Mouse (Mus musculus) liver, embryonic 15.5 days (tissue): ENCODE measurements around the gene Rnf17. TPM values are rescaled to one million over a fixed set of nuclear protein-coding genes. Genes with fewer than 3 reads are reported as not detected.

Experiments
- ATAC-seq: fragments of 200-750 bp; cut with Nextera tagmentation; 2 replicates; pipeline ENCODE4 v1.8.0; 2017; ENCODE audit warnings: moderate number of reproducible peaks, mild to moderate bottlenecking, moderate library complexity; ENCODE audit not compliant: insufficient read depth
- H3K27ac ChIP-seq: fragments of 300-500 bp; sonication (generic); replicated peaks from 2 replicates; pipeline ENCODE4 v1.5.1; 2015; ENCODE audit warnings: mild to moderate bottlenecking, inconsistent platforms
- H3K27me3 ChIP-seq: fragments of 300-500 bp; sonication (generic); 2 replicates; pipeline ENCODE4 v1.6.1; 2015; ENCODE audit warnings: mild to moderate bottlenecking, inconsistent platforms
- H3K36me3 ChIP-seq: fragments of 300-500 bp; sonication (generic); replicated peaks from 2 replicates; pipeline ENCODE4 v1.6.1; 2015; ENCODE audit warnings: moderate library complexity, mild to moderate bottlenecking, inconsistent platforms
- H3K4me1 ChIP-seq: fragments of 300-500 bp; sonication (generic); replicated peaks from 2 replicates; pipeline ENCODE4 v1.6.1; 2015; ENCODE audit warnings: inconsistent platforms
- H3K4me2 ChIP-seq: fragments of 300-500 bp; sonication (generic); 2 replicates; pipeline ENCODE4 v1.6.1; 2015; ENCODE audit warnings: moderate library complexity, mild to moderate bottlenecking, inconsistent platforms
- H3K4me3 ChIP-seq: fragments of 300-500 bp; sonication (generic); replicated peaks from 2 replicates; pipeline ENCODE4 v1.5.1; 2015; ENCODE audit warnings: mild to moderate bottlenecking, inconsistent platforms
- H3K9ac ChIP-seq: fragments of 300-500 bp; sonication (generic); 2 replicates; pipeline ENCODE4 v1.6.1; 2015; ENCODE audit warnings: moderate library complexity, mild to moderate bottlenecking, inconsistent platforms
- H3K9me3 ChIP-seq: fragments of 300-500 bp; sonication (generic); replicated peaks from 2 replicates; pipeline ENCODE4 v1.6.1; 2016; ENCODE audit warnings: inconsistent platforms
- WGBS: fragments of 180-500 bp; shearing (Covaris S2); methylation state at CpG from one replicate; pipeline ENCODE4 v1.1.7; 2015; ENCODE audit warnings: mixed read lengths; ENCODE audit not compliant: insufficient replicate concordance; 5-methylcytosine and 5-hydroxymethylcytosine counted together
- polyA plus RNA-seq: library from polyadenylated mRNA; unstranded; fragments of >200 nt; fragmentation: Nextera tagmentation; extraction: Ambion mirVana; gene quantifications from 2 replicates; pipeline ENCODE4 v1.2.1, GENCODE M21; 2015

The Rnf17 gene
- polyA plus RNA-seq, 1 experiment from 2014 or later = 0.84 TPM

DNA sequence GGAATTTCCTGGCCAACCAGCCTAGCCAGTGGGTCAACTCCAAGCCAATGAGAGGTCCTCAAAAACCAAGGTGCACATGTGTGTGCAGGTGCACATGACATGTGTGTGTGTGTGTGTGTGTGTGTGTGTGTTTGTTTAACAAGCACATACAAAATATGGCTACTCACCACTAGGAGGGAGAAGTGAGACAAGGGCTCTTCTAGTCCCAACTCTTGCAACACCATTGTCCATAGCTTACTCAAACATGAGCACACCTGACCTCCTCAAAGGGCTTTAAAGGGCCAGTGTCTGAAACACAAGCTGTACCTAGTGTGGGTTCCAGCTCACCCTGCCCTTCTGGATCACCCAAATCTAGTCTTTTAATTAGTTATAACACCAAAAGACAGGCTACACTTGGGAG is 24.6 kb upstream of the Rnf17 start:
- H3K27ac ChIP-seq = no peak overlapping the region
- no peaks in the 10 kb centered on the region for H3K27me3 ChIP-seq
- H3K4me2 ChIP-seq = no peak overlapping the region
- H3K36me3 ChIP-seq = no peaks in the 10 kb centered on the region
- no peaks in the 10 kb centered on the region for H3K4me1 ChIP-seq
- no peak for ATAC-seq
- H3K9me3 ChIP-seq = no peaks in the 10 kb centered on the region
- no peak overlapping the region for H3K4me3 ChIP-seq
- no peak overlapping the region for H3K9ac ChIP-seq

DNA sequence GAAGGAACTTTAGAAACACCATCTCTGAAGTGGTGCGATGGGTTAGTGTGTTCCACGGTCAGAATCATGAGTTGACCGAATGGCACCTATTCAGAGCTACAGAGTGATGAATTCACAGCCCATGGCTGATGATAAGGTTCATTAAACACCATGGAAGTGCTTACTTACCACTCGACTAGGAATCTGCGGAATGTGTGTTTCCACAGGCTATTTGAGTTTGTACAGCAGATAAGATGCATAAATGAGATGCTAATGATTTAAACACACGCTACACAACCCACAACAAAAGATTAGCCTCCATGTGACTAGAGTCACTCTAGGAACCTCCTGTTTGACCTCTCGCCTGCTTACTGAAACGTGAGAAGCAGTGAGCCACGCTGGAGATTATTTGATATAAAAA is 23.0 kb upstream of the Rnf17 start:
- no peak overlapping the region for H3K9ac ChIP-seq
- H3K9me3 ChIP-seq = no peaks in the 10 kb centered on the region
- H3K27ac ChIP-seq = no peak overlapping the region
- no peak overlapping the region for H3K4me2 ChIP-seq
- H3K36me3 ChIP-seq = no peaks in the 10 kb centered on the region
- WGBS = 62% methylated on average over 9 of the region's 9 CpGs
- no peaks in the 10 kb centered on the region for H3K4me1 ChIP-seq
- ATAC-seq = no peak
- H3K27me3 ChIP-seq = no peaks in the 10 kb centered on the region
- no peak overlapping the region for H3K4me3 ChIP-seq

DNA sequence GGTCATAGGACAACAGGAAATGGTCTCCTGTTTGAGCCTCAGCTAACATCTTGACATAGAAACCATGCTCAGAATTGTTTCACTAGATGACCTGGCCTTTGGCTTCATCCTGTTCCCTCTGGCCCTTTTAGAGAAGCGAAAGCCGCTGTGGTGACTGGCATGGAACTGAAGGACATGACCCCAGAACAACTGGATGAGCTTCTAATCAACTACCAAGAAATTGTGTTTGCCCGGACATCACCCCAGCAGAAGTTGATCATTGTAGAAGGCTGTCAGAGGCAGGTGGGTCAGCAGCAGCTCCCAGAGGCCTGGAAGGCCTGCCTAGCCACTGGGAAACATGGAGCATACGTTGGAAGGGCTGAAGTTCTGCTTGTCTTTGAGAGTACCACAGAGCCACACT is 20.0 kb upstream of the Rnf17 start:
- Histone ChIP-seq H3K4me3 (no peak overlapping the region), H3K4me2 (no peak overlapping the region), H3K27me3 (no peaks in the 10 kb centered on the region), H3K27ac (no peak overlapping the region), H3K9me3 (no peaks in the 10 kb centered on the region), H3K36me3 (no peaks in the 10 kb centered on the region), H3K4me1 (no peaks in the 10 kb centered on the region), H3K9ac (no peak overlapping the region)
- ATAC-seq = no peak
- 60% methylated on average over 4 of the region's 4 CpGs for WGBS

DNA sequence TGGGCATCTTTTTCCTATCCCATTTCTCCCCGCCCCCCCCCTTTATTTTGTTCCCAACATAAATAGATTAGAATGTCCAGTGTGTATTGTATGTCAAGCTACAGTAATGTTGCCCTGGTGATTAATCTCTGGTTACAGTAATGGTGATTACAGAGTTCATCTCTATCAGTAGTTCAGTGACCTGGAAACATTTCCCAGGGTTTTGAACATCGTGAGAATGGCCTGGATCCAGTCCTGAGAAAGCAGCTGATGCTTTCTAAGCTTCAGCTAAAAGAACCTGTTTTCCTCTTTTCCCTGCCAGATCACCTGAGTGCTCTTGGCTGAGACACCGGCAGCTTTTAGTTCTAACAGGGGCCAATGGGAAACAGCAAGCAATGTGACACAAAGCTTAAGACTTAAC is 12.1 kb upstream of the Rnf17 start:
- no peak for ATAC-seq
- H3K9ac ChIP-seq = no peak overlapping the region
- no peaks in the 10 kb centered on the region for H3K9me3 ChIP-seq
- no peak overlapping the region for H3K27ac ChIP-seq
- no peak overlapping the region for H3K4me2 ChIP-seq
- H3K4me3 ChIP-seq = no peak overlapping the region
- WGBS = 70% methylated on average over 3 of the region's 3 CpGs
- H3K27me3 ChIP-seq = no peaks in the 10 kb centered on the region
- H3K4me1 ChIP-seq = no peaks in the 10 kb centered on the region
- no peaks in the 10 kb centered on the region for H3K36me3 ChIP-seq

DNA sequence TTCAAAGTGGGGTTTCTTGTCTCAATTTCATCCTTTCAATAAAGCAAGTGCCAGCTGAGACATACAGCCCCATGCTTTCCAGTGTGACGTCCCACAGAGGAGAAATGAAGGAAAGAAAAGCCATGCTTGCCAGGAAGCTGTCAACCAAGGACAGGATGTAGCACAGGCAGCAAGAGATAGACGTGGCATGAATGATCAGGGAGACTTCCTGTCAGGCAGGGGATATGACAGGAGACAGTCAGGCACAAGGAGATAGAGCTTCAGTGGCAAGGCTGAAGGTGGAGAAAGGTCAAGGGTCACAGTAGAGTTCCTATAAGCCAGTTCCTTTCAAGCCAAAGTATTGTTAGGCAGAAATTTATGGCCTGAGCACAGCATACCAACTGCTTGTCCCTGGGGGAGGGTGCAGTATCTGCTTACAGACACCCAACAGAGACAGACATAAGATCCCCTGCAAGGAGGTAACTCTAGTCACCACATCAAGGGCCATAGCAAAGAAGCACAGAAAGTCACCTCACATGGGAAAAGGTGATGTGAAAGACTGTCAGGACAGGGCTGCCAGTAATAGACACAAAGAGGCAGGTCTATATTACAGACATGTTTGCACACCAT is 8.6 kb upstream of the Rnf17 start:
- Histone ChIP-seq H3K4me1 (no peaks in the 10 kb centered on the region), H3K9me3 (no peaks in the 10 kb centered on the region), H3K4me3 (no peak overlapping the region), H3K4me2 (no peak overlapping the region), H3K9ac (no peak overlapping the region), H3K36me3 (no peaks in the 10 kb centered on the region), H3K27me3 (no peaks in the 10 kb centered on the region), H3K27ac (no peak overlapping the region)
- ATAC-seq = peak; percentile 37
- 5% methylated on average over 2 of the region's 2 CpGs for WGBS

DNA sequence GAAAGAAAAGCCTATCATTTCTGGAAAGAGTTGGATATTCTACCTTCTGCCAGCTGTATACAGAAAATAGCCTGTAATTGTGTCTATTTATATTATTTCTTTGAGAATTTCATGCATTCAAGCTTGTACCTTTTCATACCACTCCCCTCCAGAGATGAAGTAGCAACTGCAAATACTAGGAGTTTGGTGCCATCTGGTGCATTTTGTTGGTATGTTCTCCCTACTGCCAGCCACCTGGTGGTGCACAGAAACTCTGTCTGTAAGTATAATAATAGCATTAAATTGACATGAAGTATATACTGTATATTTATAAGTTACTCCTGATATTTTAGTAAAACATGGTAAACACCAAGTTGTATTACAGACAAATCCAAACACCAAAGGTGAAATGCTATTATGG is 4.4 kb upstream of the Rnf17 start:
- no peaks in the 10 kb centered on the region for H3K36me3 ChIP-seq
- no peak overlapping the region for H3K27ac ChIP-seq
- no peak overlapping the region for H3K9ac ChIP-seq
- no peak for ATAC-seq
- H3K4me2 ChIP-seq = no peak overlapping the region
- no peak overlapping the region for H3K4me3 ChIP-seq
- no peaks in the 10 kb centered on the region for H3K27me3 ChIP-seq
- no peaks in the 10 kb centered on the region for H3K4me1 ChIP-seq
- H3K9me3 ChIP-seq = no peaks in the 10 kb centered on the region

DNA sequence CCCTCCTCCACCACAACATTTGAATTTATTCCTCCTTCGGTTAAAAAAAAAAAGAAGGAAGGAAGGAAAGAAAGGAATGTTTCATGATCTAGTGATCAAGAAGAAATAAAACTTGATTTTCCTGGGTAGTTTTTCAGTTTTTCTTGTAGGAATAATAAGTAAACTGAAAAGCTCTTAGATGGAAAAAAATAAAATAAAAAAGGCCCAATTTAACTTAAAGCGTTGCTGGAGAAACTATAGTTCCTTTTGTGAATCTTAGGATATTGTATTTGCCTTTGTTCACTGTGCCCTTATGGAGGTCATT is 643 bp downstream of the Rnf17 start:
- Histone ChIP-seq H3K27me3 (no peaks in the 10 kb centered on the region), H3K4me1 (no peaks in the 10 kb centered on the region), H3K27ac (no peak overlapping the region), H3K9me3 (no peaks in the 10 kb centered on the region), H3K4me3 (no peak overlapping the region), H3K9ac (no peak overlapping the region), H3K36me3 (no peaks in the 10 kb centered on the region), H3K4me2 (peak overlapping the region; percentile 43; the same call in 1 of the 2 replicates)
- ATAC-seq = no peak
- WGBS = 63% methylated on average over 2 of the region's 2 CpGs

DNA sequence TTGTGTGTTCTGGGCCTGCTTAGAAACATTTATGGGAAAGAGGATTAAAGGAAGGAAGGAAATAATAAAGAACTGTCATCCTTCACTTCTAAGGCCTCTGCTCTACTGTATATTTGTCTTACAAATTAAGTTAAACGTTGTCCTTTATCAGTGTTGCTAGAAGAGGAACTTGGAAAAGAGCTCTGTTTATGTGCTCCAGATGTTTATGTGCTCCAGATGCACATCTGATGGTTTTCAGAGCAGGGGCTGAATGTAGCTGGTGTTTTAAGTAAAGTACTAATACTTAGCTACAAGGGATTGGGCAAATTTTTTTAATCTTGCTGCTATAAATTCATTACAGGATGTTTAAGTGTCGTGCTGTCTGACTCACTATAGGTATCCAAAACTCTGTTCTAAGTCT is 59.7 kb downstream of the Rnf17 start:
- ATAC-seq = no peak
- 36% methylated on average over 2 of the region's 2 CpGs for WGBS
- H3K4me3 ChIP-seq = no peak overlapping the region
- no peaks in the 10 kb centered on the region for H3K27me3 ChIP-seq
- H3K9ac ChIP-seq = no peak overlapping the region
- H3K4me1 ChIP-seq = peaks cover 4% of the 10 kb centered on the region; the same call in 1 of the 2 replicates
- no peaks in the 10 kb centered on the region for H3K9me3 ChIP-seq
- no peak overlapping the region for H3K27ac ChIP-seq
- no peaks in the 10 kb centered on the region for H3K36me3 ChIP-seq
- H3K4me2 ChIP-seq = no peak overlapping the region

DNA sequence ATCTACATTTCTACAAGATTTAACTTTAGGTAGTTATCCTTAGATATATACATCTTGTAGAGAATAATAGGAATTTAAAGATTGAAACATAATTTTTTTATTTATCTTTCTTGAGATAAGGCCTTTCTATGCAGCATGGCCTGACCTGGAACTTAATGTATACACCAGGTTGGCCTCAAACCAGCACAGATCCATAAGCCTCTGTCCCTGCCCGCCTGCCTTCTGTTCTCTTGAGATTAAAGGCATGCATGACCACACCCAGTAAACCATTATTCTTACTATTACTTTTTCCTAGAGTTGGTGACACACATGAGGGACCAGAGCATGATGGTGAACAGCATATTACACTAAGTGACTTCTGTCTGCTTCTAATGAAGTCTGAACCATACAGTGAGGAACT is 60.3 kb downstream of the Rnf17 start:
- H3K4me3 ChIP-seq = no peak overlapping the region
- no peaks in the 10 kb centered on the region for H3K27me3 ChIP-seq
- ATAC-seq = peak; percentile 47; the same call in 1 of the 2 replicates
- H3K27ac ChIP-seq = no peak overlapping the region
- H3K9ac ChIP-seq = no peak overlapping the region
- H3K4me2 ChIP-seq = no peak overlapping the region
- peaks cover 4% of the 10 kb centered on the region; the same call in 1 of the 2 replicates for H3K4me1 ChIP-seq
- H3K9me3 ChIP-seq = no peaks in the 10 kb centered on the region
- H3K36me3 ChIP-seq = no peaks in the 10 kb centered on the region
- 47% methylated on average over 1 of the region's 1 CpGs for WGBS

DNA sequence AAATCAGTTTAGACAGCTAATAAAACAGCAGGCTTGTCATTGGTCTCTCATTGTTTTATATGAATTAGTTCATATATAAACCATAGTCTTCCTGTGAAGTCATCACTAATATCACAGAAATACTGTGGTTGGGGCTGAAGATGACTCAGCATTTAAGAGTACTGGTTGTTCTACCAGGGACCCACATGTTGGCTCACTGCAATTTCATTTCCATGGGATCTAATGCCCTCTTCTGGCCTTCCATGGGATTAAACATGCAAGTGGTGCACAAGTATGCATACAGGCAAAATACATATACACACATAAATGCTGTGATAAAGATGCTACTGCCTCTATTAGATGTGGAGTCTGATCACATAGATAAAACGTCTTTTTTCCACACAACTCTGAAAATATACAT is 65.8 kb downstream of the Rnf17 start:
- H3K4me3 ChIP-seq = no peak overlapping the region
- ATAC-seq = no peak
- H3K9me3 ChIP-seq = no peaks in the 10 kb centered on the region
- H3K4me2 ChIP-seq = no peak overlapping the region
- H3K27me3 ChIP-seq = no peaks in the 10 kb centered on the region
- no peak overlapping the region for H3K27ac ChIP-seq
- 24% methylated on average over 1 of the region's 1 CpGs for WGBS
- no peak overlapping the region for H3K9ac ChIP-seq
- no peaks in the 10 kb centered on the region for H3K36me3 ChIP-seq
- no peaks in the 10 kb centered on the region for H3K4me1 ChIP-seq

DNA sequence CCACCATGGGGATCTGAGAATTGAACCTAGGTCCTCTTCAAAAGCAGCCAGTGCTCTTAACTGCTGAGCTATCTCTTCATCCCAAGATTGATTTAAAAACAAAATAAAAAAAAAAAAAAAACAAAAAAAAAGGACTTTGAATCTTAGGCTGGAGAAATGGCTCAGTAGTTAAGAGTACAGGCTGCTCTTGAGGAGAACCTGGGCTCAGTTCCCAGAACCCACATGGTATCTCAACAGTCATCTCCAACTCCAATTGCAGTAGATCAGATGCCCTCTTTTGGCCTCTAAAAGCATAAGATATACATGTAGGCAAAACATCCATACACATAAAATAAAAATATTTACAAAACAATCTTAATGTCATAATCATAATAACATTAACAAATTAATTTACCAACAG is 87.4 kb downstream of the Rnf17 start:
- no peak overlapping the region for H3K9ac ChIP-seq
- H3K27ac ChIP-seq = no peak overlapping the region
- no peaks in the 10 kb centered on the region for H3K27me3 ChIP-seq
- no peaks in the 10 kb centered on the region for H3K36me3 ChIP-seq
- no peak overlapping the region for H3K4me3 ChIP-seq
- no peak for ATAC-seq
- H3K4me1 ChIP-seq = no peaks in the 10 kb centered on the region
- no peak overlapping the region for H3K4me2 ChIP-seq
- H3K9me3 ChIP-seq = no peaks in the 10 kb centered on the region

DNA sequence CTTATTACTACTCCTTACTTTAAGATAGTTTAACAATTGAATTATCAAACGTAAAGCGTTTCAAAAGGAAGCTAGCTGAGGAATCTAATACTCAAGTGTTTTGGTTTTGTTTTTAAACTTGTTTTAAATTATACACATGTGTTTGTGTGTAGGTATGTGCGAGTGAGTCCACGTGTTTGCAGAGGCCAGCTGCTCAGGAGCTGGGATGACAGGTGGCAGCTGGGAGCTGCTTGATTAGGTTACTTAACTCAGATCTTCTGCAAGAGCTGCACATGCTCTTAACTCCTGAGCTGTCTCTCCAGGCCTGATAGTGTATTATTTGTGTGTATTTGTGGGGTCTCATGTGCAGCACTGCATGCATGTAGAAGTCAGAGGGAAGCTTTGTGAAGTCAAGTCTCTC is 100.0 kb downstream of the Rnf17 start:
- H3K27me3 ChIP-seq = no peaks in the 10 kb centered on the region
- H3K4me2 ChIP-seq = no peak overlapping the region
- no peaks in the 10 kb centered on the region for H3K36me3 ChIP-seq
- no peak overlapping the region for H3K9ac ChIP-seq
- no peaks in the 10 kb centered on the region for H3K4me1 ChIP-seq
- ATAC-seq = no peak
- WGBS = 64% methylated on average over 4 of the region's 4 CpGs
- H3K9me3 ChIP-seq = no peaks in the 10 kb centered on the region
- no peak overlapping the region for H3K4me3 ChIP-seq
- no peak overlapping the region for H3K27ac ChIP-seq
